ENCODE assay signal across 27 mouse cellular contexts in genomic region chr2:6056518-6056917, GRCm38 (mm10).
DNase-seq lines count a peak whose midpoint lies in the region; ATAC-seq lines count a peak whose summit lies in the region.
"Had no signal": no experiment of that assay in that cellular context is flagged by ENCODE, and none has a peak within 500 bp of the region (broad histone marks: within the 10 kb centered on the region; RNA-seq: fewer than 3 reads in every experiment).

No protein-coding gene starts in this region.

- H3K9me3 ChIP-seq in midbrain, embryonic 11.5 days (ENCODE audit: control insufficient read depth, low read length), result no peaks in the 10 kb centered on the region
- H3K9me3 ChIP-seq in midbrain, embryonic 13.5 days, result no peaks in the 10 kb centered on the region
- H3K9me3 ChIP-seq: embryonic facial prominence, embryonic 13.5 days; embryonic facial prominence, embryonic 15.5 days; forebrain, embryonic 10.5 days; forebrain, embryonic 12.5 days; G1E had no signal

- no peak overlapping the region for H3K4me2 ChIP-seq in midbrain, embryonic 11.5 days
- no peak overlapping the region for H3K4me2 ChIP-seq in midbrain, embryonic 13.5 days (replicated peaks)
- H3K4me2 ChIP-seq: embryonic facial prominence, embryonic 13.5 days; embryonic facial prominence, embryonic 15.5 days; forebrain, embryonic 12.5 days had no signal

- DNase-seq in adrenal gland, adult 2 months, result peak; percentile 51
- DNase-seq in adrenal gland, adult 18-20 months (ENCODE audit: low spot score in 2 of 2), result no peak
- peak; percentile 27 for DNase-seq in adrenal gland, postnatal 14 days
- no peak for DNase-seq in adrenal gland, postnatal 4 days (ENCODE audit: low spot score in 2 of 2)
- peak; percentile 8 for DNase-seq in midbrain, embryonic 11.5 days (ENCODE audit: low spot score, missing footprints)
- DNase-seq: adrenal gland, postnatal 36 days; B cell, adult 2 months; cerebellum, adult 11 months; cerebellum, adult 18-20 months; cerebellum, adult 8-10 months; cerebellum, adult 9-11 months; cerebellum, postnatal 14 days; cerebellum, postnatal 36 days; embryo, embryonic 11 days had no signal

- peaks cover 17% of the 10 kb centered on the region for H3K36me3 ChIP-seq in midbrain, embryonic 11.5 days (ENCODE audit: control insufficient read depth, insufficient read depth, low read length)
- H3K36me3 ChIP-seq in midbrain, embryonic 13.5 days, result peaks cover 42% of the 10 kb centered on the region

- no peak for ATAC-seq in midbrain, embryonic 11.5 days (ENCODE audit: low FRiP score)
- ATAC-seq in midbrain, embryonic 13.5 days, result no peak
- ATAC-seq: activated CD4-positive, CD25-positive, alpha-beta regulatory T cell, adult 4 months; CD4-positive, CD25-positive, alpha-beta regulatory T cell, adult 4 months; forebrain, embryonic 14.5 days; forebrain, embryonic 16.5 days; Patski had no signal

- peaks cover 5% of the 10 kb centered on the region for H3K4me1 ChIP-seq in midbrain, embryonic 11.5 days (ENCODE audit: control insufficient read depth, insufficient read depth, low read length)
- H3K4me1 ChIP-seq in midbrain, embryonic 13.5 days (replicated peaks), result no peaks in the 10 kb centered on the region
- H3K4me1 ChIP-seq: embryonic facial prominence, embryonic 13.5 days; embryonic facial prominence, embryonic 15.5 days; forebrain, embryonic 12.5 days had no signal

- H3K27me3 ChIP-seq in midbrain, embryonic 11.5 days (ENCODE audit: control insufficient read depth, insufficient read depth, low read length), result no peaks in the 10 kb centered on the region
- no peaks in the 10 kb centered on the region for H3K27me3 ChIP-seq in midbrain, embryonic 13.5 days
- H3K27me3 ChIP-seq: CH12.LX; embryonic facial prominence, embryonic 13.5 days; embryonic facial prominence, embryonic 15.5 days; forebrain, embryonic 12.5 days; Patski had no signal

- H3K4me3 ChIP-seq in midbrain, embryonic 11.5 days (ENCODE audit: low read depth, low read length), result no peak overlapping the region
- no peak overlapping the region for H3K4me3 ChIP-seq in midbrain, embryonic 13.5 days (replicated peaks)
- H3K4me3 ChIP-seq: embryonic facial prominence, embryonic 13.5 days; embryonic facial prominence, embryonic 15.5 days; erythroblast, embryonic 14.5 days; forebrain, embryonic 10.5 days; forebrain, embryonic 12.5 days had no signal

- no peak overlapping the region for H3K27ac ChIP-seq in midbrain, embryonic 11.5 days (ENCODE audit: low read depth, low read length)
- no peak overlapping the region for H3K27ac ChIP-seq in midbrain, embryonic 13.5 days
- H3K27ac ChIP-seq: embryonic facial prominence, embryonic 13.5 days; embryonic facial prominence, embryonic 15.5 days; forebrain, embryonic 10.5 days; forebrain, embryonic 12.5 days had no signal

- WGBS in midbrain, embryonic 11.5 days, result 91% methylated on average over 3 of the region's 3 CpGs
- WGBS in midbrain, embryonic 13.5 days, result 97% methylated on average over 3 of the region's 3 CpGs

- no peak overlapping the region for H3K9ac ChIP-seq in midbrain, embryonic 11.5 days (ENCODE audit: low read length)
- H3K9ac ChIP-seq in midbrain, embryonic 13.5 days (replicated peaks), result no peak overlapping the region
- H3K9ac ChIP-seq: embryonic facial prominence, embryonic 13.5 days; embryonic facial prominence, embryonic 15.5 days; forebrain, embryonic 12.5 days had no signal

Comparison
In these comparisons a context has a peak if more than half of its experiments do, and no peak if none do; other contexts are left out.
1. DNase-seq: peak in adrenal gland, adult 2 months (single experiment), adrenal gland, postnatal 14 days (single experiment) and midbrain, embryonic 11.5 days (single experiment); none in adrenal gland, adult 18-20 months (0 of 2) and adrenal gland, postnatal 4 days (0 of 2).